Mouse (Mus musculus) heart, postnatal 36 days (tissue): ENCODE results near the gene Sptlc2. TPM values are rescaled to one million over a fixed set of nuclear protein-coding genes. Genes with fewer than 3 reads are reported as not detected.
"Not testable (repeated sequence)": the region's sequence is repeated elsewhere in the genome, so short reads cannot be mapped to it uniquely, and the experiment has no call there.

Experiments
- DNase-seq, 2 experiments: peaks; one replicate each; pipeline ENCODE4 v3.0.0; 2021 to 2022
- intact Hi-C: fragments of 180-260 bp; cut with DNase I; formaldehyde crosslinking; loops from one replicate; pipeline ENCODE4 v1.15.1; 2025
- total RNA-seq, 2 experiments: library from RNA; stranded (reverse); gene quantifications; 2 replicates each; pipeline ENCODE4 v1.2.3; 2021

Gene Sptlc2
- total RNA-seq, 2 experiments from 2014 or later = 27.2 to 28.8 TPM

DNA sequence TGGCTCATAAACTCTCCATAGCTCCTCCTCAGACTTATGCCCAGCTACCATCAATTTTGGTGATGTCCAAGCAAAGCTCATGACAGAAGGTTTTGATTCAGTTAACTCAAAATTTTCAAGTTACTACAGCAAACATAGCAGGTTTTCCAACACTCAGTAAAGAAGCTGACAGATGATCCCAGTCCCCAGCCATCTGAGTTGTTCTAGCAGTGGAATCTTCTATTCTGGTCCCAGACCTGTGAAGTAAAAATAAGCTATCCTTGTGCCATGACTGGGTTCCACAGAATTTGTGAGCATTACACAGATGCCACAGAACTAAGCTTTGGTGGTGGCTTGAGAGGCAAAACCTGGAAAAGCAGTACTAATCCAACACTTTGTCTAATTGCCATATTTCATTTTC, 54.4 kb downstream of the Sptlc2 start:
- intact Hi-C loops = loop anchor here (5.0 to 10.0 kb wide), 2 partner anchors 201 to 569 kb away; no protein-coding TSS in a partner anchor
- no peak for DNase-seq

DNA sequence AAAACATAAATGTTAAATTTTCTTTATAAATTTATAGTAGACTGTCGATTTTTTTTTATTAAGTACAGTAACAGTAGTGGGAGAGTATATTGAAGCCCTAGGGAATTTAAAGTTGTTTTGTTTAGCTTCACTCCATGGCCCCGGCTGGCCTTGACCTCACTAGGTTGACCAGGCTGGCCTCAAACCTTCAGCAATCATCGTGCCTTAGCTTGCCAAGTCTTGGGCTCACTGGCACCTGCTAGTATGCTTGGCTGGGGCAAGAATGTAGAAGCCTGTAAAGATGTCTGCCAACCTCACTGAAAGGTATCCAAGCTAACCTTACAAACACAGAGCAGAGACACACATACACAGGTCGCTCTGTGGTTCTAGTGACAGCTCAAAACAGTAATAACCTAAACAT, 55.6 kb downstream of the Sptlc2 start:
- no peak for DNase-seq
- intact Hi-C loops = loop anchor here (5.0 to 10.0 kb wide), 2 partner anchors 200 to 568 kb away; no protein-coding TSS in a partner anchor

DNA sequence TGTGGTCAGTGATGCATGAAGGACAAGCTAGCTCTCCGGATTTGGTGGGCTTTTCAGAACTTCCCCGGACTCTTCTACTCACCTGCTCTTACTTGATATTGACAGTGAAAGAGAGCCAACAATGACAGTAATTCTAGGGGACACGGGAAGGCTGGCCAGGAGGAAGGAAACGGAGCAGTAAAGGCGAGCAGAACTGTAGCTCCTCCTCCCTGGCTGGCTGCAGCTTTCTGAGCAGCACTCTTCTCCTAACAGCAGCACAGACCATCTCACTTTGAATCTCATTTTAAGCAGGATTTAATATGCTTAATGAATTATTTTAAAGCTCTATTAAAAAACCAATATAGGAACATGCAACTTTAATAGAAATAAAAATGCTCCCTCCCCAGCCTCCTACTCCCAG, 56.2 kb downstream of the Sptlc2 start:
- DNase-seq = no peak
- intact Hi-C loops = loop anchor here (5.0 to 10.0 kb wide), 2 partner anchors 200 to 567 kb away; no protein-coding TSS in a partner anchor

DNA sequence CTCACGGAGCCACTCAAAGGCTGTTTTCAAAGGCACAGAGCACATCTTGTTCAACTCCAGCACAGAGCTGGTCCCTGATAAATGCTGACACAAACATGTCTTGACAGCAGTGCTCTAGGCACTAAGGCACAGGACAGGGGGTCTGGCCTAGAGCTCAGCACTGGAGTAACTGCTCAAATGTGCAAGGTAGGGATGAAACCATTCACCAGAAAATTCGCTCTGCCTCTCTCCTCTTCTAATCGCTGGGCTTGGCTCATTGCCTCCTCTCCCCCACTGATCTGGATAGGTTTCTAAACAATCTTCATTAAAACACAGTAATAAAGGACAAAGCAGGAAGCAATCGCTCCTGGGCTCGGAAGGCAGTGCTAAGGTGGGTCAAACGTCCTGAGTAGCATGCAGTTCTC, 57.1 kb downstream of the Sptlc2 start:
- no peak for DNase-seq
- intact Hi-C loops = loop anchor here (5.0 to 10.0 kb wide), 2 partner anchors 199 to 566 kb away; no protein-coding TSS in a partner anchor

DNA sequence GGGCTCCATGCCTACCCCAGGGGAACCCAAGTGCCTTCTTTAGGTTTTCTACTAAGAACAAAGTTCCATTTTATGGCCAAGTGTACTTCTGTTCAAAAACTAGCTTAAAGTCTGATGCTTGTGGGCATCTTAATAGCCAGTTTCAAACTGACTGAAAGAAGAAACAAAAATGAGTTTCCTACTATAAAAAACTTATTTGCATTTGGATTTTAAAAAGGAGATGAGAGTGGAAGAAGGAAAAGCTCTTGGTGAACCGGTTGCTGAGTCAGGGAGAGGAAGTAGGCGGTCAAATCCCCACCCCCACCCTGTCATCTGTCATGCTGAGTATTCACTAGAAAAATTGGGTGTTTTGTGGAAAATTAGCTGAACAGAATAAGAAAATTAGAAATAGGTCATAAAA, 57.9 kb downstream of the Sptlc2 start:
- intact Hi-C loops = loop anchor here (5.0 to 10.0 kb wide), 2 partner anchors 198 to 565 kb away; no protein-coding TSS in a partner anchor

DNA sequence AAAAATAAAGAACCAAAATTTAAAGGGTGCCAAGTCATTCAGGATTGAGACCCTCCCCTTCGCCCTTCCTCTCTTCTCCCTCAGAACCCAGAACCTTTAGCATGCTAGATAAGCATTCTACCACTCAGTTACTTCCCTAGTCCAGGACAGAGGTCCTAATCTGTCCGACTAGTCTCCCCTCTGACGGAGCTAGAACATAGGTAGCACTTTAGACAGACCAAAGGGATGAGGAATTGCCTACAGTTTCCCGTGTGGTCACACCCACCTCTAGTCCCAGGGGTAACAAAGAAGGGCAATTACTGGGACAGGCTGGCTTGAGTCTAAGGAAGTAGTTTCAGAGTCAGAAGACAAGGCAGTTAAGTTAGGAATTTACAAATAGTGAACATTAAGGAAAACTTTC, 60.1 kb downstream of the Sptlc2 start:
- intact Hi-C loops = no loop called here
- no peak for DNase-seq

More for the DNA sequence above, 57.9 kb downstream of the Sptlc2 start:
- DNase-seq = no peak

DNA sequence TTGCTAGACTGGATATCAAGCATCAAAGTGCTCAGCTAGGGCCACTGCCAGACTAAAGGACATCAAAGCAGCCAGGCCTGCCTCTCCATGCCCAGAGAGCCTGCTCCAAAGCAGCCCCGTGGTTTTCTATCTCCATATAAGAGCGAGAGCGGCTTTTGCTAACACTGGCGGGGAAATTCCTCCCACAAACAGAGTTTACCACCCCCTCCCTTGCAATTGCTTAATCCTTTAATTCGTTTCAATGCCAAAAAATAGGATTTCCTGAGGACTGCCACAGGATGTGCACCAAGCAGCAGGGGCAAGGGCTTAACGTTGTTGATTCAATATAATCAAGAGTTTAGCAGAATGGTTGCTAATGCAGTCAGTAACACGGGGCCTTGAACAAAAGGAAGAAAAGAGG, 60.5 kb downstream of the Sptlc2 start:
- DNase-seq = no peak
- intact Hi-C loops = no loop called here

DNA sequence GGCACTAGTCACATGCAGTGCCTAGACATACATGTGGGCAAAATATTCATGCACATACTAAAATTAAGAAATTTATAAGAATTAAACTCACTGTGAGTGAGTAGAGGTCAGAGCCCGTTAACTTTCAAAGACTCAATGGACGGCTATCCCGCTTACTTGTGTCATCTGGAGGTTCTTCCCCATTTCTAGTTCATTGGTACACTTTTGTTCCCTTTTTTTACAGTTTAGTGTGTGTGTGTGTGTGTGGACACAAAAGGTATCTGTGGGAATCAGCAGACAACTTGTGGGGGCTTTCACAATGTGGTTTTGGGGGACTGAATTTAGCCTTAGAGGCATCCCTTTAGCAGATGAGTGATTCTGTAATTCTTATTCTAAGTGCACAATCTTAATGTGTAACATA, 62.7 kb downstream of the Sptlc2 start:
- intact Hi-C loops = no loop called here
- DNase-seq = no peak

DNA sequence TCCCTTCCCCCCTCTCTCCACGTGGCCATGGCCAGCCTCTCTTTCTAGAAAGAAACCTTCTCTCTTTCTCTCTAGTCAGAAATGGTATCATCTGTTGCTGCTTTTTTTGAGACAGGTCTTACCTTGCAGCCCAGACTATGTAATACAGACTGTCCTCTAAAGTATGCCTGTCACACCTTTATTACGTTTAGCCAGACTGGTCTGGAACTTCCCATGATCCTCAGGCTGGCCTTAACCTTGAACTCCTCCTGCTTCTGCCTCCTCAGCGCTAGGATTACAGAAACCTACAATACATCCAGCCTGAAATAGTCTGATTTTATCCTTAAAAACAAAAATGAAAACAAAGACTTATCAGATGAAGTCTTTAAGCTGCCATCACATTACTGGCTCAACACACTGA, 68.9 kb downstream of the Sptlc2 start:
- intact Hi-C loops = no loop called here
- no peak for DNase-seq

DNA sequence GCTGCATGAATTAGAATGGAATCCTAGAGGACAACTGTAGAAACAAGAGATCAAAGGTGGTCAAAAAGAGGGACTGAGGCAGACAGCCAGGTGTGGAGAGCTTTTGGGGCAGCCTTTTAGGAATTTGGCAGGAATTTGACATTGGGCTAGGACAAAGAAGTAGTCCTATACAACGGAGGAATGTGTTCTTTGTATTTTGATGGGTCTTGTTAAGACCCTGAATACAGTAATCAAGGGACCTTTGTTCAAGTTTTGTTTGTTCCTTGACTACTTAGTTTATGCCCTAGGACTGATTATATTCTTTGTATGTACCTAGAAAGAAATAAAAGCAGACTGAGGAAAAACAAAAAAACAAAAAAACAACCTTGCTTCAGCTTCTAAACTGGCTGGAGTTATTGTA, 70.2 kb downstream of the Sptlc2 start:
- intact Hi-C loops = no loop called here
- DNase-seq = no peak

DNA sequence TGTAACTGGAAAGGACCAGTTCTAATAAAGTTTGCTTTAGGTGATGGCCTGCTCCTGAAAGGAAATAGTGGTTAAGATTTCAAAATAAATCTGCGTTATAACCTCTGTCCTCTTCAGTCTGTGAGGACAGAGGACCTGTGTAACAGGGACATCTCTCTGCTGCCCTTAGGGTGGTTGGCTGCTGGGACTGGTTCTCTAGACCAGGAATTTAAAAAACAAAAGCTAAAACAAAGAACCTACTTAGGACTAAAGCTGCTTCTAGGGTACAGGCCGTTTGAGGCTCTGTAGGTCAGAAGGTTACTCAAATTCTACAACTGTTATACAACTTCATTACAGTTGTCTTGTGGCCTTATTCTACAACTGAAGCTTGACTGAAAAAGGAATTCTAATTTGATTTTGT, 75.1 kb downstream of the Sptlc2 start:
- intact Hi-C loops = no loop called here
- no peak for DNase-seq

DNA sequence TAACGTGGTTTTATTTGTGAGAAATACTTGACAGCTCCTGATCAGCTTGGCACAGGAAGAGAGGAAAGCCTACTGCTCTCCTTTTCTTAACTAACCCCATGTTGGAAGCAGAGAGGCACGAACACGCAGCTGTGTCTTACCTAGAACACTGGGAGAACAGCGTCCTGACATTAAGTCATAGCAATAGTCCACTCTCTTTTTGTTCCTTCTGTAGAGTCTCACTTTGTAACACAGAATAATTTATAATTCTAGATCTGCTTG, 81.6 kb downstream of the Sptlc2 start:
- intact Hi-C loops, DNase-seq: not testable (repeated sequence)

DNA sequence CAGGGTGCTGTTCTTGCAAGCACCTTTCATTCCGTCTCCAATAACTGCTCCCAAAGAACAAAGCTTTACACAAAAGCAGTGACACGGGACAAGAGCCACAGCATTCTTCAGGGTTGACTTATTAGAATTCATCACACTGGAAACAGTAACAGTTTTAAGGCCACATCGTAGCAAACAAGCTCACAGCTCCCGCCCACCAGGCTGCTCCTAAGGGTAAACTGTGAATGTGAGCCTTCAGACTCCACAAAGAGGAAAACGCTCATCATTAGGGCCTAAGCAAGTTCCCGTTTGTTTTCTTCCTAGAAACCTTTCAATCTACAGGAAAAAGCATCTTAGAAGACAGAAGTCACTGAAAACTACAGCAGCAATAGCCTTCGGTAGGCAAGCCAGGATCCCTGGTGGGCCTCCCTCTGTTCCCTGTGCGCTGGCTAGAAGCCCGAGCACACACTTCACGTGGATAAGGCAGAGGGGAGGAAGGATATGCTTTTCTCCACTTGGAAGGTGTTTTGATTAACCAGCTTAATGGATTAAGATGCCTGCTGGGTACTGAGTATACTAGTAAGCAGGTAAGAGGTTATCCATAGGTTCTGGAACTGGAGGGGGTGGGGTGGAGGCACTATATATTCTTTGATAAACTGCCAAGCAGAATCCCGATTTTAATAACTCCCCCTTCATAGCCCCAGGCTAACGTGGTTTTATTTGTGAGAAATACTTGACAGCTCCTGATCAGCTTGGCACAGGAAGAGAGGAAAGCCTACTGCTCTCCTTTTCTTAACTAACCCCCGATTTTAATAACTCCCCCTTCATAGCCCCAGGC, 82.2 kb downstream of the Sptlc2 start:
- DNase-seq = no peak

DNA sequence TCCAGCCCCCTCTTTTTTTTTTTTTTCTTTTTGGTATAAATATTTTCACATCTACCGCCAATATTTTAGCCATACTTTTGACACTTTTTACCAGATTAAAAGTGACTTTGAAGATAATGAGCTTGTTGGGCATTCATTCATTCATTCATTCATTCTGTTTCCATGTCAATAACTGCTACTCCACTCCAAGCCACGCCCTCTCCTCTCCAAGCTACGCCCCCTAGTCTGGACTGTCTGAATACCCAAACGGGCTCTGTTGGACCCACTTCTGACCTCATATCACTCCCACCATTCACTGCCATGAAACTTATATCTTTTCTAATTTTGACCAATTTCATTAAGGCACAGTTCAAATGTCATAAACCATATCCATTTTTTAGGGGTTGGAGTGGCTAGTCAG, 87.0 kb downstream of the Sptlc2 start:
- DNase-seq = no peak
- intact Hi-C loops = no loop called here

More for the DNA sequence above, 82.2 kb downstream of the Sptlc2 start:
- intact Hi-C loops = no loop called here

DNA sequence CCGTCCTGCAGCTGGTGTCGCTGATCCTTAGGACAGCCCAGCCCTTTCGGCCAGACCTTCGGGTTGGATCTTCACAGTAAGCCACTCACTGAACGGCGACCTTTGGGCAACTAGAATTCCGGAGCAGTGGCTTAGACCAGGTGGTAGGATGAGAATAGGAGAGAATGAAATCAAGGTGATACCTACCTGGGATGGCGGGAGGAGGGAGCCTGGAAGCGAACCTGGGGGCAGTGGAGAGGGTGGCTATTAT, 87.8 kb downstream of the Sptlc2 start:
- intact Hi-C loops = no loop called here
- no peak for DNase-seq

DNA sequence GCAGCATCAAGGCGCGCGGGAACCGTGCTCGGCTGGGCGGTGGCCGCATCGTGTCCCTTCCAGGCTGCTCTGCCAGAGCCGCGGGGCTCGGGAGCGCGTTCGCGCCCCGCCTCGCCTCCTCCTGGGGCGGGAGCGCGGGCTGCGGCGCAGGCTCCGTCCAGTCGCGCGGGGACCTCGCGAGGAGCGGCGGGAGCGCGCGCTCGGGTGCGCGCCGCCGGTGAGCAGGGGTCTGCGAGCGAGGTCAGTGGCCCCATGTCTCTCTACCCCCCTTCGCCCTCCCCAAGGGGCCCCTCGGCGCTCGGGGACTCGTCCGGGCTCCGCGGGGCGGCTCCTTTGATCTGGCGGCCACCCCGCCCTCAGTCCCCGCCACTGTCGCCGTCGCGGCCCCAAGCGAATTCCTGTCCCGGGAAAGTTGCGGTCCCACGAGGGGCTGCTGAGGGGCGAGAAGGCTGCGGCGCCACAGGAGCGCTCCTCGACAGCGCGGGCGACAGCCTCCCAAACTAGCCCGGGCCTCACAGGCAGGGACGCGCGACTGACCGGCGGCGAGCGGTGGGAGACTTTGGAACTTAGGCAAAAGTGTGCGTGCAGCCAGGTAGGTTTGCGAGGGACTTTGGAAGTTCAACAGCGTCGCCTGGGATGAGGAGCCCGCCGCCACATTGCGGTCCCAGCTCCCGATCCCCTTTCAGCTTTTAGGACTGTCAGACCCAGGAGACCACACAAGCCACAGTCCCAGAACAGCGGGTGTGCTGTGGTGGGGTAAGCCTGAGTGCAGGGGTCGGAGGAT, 88.3 kb downstream of the Sptlc2 start, which contains the start of gene Ism2:
Gene Ism2 (minus strand): TSS at position 49 of the 784 bp plus-strand sequence.
- intact Hi-C loops = no loop called here
- peak in 1 of 2 experiments; percentile 56 for DNase-seq

DNA sequence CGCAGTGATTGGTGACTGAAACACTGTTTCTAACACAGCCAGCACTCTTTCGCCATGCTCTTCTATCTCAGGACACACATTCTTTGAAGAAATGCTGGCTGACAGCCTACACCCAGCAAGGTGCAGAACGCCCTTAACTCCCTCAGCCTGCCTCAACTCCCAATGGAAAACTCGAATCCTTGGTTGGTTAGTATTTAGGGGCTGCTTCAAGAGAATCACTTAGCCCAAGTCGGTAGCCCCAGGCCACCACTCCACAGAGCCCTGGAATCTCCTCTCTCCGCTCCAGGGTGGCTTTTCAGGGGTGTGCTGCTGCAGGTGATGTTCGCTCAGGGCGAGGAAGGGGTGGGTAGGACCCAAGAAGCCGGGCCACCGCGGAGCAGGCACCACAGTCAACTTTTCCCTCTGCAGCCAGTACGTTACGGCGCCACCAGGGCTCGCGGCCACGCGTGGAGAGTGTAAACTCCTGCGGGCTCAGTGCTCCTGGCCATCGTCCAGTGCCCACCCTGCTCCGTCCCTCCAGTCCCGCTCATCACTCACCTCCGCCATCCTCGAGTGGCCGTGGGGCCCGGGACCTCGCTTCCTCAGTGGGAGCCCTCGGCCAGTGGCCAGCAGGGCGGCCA, 89.0 kb downstream of the Sptlc2 start:
- DNase-seq = peak in 1 of 2 experiments; percentile 33
- intact Hi-C loops = no loop called here

DNA sequence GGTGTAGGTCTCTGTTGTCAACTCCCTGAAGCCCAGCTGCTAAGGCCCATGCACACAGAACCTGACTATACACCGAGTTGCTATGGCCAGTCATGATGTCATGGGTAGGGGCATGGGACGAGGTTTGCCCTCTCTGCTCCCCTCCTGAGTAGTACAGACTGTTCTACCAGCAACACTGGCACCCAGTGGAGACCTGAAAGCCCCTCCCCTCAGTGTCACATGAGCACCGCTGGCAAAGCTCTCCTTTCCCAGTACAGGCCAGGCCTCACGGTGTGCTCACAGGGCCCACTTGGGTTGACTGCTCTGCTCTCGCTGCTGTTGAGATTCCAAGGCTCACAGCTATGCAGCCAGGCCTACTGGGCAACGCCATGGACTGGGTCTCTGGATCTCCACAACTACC, 94.2 kb downstream of the Sptlc2 start:
- DNase-seq = no peak
- intact Hi-C loops = no loop called here

DNA sequence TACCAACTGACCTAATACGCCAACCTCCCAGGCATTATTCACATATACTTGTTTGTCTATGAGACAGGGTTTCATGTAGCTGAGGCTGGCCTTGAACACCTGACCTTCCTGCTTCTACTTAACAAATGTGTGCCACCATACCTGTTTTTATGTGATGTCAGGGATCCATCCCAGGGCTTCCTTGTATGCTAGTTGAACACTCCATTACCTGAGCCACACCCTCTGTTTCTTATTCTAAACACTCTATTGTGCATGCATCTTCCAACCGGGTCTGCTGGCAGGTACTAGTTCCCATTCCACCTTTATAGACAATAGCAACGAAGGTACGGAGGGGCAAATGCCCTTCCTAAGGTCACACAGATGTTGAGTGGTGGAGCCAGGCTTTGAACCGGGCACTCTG, 99.1 kb downstream of the Sptlc2 start:
- DNase-seq = no peak
- intact Hi-C loops = no loop called here

DNA sequence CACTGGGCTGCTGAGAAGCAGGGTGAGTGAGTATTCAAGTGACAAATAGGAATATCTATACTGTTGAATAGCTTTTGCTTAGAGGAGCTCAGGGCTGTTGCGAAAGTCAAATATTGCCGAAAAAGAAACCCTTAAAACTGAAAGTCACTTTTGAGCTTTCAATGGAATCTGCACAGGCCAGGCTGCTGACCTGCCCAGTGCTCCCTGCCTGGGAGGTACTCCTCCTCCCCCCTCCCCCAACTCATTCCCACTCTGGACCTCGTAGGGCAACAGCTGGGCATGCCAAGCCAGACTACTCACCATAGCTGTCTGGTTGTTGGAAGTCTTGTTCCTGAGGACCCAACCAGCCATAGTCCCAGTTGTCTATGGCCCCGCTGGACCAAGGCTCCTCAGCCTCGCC, 103.4 kb downstream of the Sptlc2 start:
- intact Hi-C loops = no loop called here
- no peak for DNase-seq

DNA sequence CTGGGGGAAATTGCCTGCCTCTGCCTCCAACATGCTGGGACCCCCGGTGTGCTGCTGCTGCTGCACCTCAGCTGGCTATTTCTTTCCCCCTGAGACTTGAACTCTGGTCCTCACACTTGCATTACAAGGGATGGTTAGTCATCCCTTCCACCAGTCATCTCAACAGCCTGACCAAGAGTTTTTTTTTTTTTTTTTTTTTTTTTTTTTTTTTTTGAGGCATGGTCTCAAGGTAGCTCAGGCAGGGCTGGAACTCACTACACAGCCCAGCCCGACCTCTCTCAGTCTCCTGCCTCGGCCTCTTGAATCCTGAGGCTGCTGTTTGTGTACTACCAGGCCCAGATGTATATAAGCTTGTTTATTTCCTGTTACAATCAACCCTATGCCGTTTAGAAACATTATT, 103.9 kb downstream of the Sptlc2 start:
- intact Hi-C loops = no loop called here
- no peak for DNase-seq

DNA sequence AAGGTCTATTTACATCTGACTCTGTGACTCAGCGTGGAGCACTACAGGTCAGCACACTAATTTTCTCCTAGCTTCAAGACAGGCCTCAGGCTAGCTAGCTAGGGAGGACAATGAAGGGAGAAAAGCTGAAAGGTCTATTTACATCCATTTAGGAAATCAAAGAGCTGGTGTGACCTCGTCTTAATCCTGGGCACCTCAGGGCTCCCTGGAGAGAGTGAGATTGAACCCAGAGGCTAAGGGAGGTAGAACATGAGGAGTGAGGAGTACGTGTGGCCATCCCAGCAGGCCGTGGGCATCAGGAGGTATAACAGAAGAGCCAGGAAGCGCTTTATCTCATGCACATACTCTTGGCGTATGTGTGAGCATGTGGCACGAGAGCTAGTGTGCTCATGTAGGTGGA, 104.4 kb downstream of the Sptlc2 start:
- no peak for DNase-seq
- intact Hi-C loops = no loop called here
